Mouse (Mus musculus): Measurements from ENCODE around the gene Sfn.

Sfn gene

DNA sequence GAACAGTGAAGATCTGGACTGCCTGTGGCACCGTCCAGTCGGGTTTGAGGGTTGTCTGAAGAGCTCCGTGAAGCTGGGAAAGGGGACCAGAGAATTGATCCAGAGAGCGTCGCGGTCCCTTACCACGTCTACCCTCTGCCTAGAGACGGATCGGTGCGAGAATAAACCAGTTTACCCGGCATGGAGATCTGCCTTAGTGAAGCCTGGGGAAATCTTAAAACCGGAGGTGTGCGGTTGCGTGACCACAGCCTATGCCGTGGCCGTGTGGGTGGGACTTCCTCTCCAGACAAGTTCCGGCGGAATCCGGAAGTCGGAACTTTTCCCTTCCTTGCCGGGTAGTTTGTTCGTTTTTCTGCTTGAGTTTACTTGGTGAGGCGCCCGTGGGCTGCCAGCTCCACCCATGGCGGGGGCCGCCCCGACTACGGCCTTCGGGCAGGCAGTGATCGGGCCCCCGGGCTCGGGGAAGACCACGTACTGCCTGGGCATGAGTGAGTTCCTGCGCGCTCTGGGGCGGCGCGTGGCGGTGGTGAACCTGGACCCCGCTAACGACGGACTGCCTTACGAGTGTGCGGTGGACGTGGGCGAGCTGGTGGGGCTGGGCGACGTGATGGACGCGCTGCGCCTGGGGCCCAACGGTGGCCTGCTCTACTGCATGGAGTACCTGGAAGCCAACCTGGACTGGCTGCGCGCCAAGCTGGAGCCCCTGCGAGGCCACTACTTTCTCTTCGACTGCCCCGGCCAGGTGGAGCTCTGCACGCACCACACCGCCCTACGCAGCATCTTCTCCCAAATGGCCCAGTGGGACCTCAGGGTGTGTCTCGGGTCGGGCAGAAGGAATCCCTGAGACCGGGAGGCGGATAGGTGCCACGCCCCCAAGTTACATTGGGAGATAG is 17.7 kb downstream of the Sfn start, which contains the start of gene Gpn2:
TSS of gene Gpn2 (plus strand) at position 304 of the 893 bp plus-strand sequence.
- in situ Hi-C loops (cut with MboI, MseI), result no loop called here

- in situ Hi-C loops (cut with MboI, MseI), result no loop called here
Observed at GRCm38 (mm10) chr4:133583690-133584058, 18.3 kb downstream of the Sfn start.

DNA sequence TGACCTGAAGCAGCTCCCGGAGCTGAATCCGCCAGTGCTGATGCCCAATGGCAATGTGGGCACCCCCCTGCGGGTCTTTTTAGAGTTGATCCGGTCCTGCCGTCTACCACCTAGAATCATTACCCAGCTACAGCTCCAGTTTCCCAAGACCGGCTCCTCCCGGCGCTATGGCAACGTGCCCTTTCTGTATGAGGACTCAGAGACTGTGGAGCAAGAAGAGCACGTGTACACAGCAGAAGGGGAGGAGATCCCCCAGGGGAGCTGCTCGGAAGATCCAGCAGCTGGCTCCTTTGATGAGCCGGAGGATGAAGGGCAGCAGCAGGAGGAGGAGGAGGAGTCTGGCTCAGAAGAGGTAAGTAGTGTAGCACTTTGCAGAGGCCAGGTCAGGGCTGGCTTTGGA is 24.0 kb downstream of the Sfn start:
- in situ Hi-C loops (cut with MboI, MseI), result no loop called here

- in situ Hi-C loops (cut with MboI, MseI), result no loop called here
Observed at GRCm38 (mm10) chr4:133574843-133575202, 27.1 kb downstream of the Sfn start.

DNA sequence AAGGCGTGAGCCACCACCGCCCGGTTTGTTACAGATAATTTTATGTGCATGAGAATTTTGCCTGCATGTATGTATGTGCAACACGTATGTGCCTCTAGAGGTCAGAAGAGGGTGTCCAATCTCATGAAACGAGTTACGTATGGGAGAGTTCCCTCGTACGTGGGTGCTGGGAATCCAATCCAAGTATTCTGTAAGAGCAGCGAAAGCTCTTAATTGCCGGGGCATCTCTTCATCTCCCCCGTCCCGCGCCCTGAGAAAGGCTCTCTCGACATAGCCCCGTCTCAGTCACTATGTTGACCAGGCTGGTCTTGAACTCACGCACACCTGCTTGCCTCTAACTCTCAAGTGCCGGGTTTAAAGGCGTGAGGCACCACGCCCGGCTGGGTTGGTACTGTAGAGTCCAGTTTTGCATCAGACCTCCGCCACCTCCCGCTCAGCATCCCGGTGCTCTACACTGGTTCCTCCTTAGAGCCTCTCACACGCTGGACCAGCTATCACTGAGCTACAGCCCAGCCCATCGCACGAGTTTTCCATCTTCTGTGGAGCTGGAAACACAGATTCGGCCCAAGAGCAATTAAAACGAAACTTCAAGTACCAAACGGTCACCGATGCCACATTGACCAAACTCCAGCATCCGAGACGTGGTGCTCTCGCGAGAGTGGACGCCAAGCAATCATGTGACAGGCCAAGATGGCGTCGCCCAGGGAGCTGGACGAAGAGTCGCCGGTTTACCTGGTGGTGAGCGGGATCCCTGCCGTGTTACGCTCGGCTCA is 27.7 kb downstream of the Sfn start, which contains the start of gene Gpatch3:
TSS of gene Gpatch3 (plus strand) at position 676 of the 773 bp plus-strand sequence.
- in situ Hi-C loops (cut with MboI, MseI), result no loop called here

- in situ Hi-C loops (cut with MboI, MseI), result no loop called here
Observed at GRCm38 (mm10) chr4:133570066-133570466, 31.9 kb downstream of the Sfn start.

DNA sequence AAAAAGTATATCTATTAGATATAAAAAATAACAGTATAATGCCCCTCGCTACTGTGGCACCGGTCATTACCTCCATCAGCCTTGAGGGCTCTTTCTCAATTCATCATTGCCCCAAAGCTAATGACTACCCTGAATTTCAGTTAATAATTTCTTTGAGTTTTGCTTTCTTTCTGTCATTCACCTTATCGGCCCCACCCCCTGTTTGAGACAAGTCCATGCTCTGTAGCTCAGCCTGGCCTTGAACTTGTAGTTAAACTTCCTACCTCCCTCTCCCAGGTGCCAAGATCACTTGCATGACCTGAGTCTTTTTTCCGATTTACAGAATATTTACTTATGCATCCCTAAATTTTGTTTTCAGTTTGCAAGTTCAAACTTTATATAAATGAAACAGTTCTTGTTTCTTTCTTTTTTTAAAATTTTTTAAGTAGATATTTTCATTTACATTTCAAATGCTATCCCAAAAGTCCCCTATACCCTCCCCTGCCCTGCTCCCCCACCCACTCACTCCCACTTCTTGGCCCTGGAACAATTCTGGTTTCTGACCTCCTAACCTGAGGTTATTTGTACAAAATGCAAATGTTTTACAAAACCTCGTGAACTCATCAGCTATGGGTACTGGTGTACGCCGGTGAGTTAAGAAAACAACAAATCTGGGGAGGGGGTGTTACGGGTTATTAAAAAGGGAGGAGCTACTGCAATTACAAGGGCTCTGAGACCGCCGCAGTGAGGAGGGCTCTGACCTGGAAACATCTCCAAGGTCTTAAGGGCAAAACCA is 32.5 kb downstream of the Sfn start:
- in situ Hi-C loops (cut with MboI, MseI), result loop anchor here (10.0 kb wide), 1 partner anchor 865 kb away; no protein-coding TSS in a partner anchor

DNA sequence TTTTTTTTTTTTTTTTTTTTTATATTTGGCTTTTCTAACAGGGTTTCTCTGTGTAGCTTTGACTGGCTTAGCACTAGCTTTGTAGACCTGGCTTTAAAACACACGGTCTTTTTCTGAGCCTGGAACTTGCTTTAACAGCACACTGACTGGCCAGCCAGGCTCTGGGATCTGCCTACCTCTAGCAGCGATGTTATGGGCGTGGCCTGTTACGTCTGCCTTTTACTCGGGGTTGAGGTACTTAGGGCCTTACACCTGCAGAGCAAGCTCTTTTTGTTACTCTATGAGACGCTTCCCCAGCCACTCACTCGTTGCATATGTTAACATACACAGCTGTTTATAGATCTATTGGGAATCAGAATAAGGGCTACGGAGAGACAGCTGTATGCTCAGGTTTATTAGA is 34.7 kb downstream of the Sfn start:
- in situ Hi-C loops (cut with MboI, MseI), result loop anchor here (10.0 kb wide), 1 partner anchor 868 kb away; no protein-coding TSS in a partner anchor

DNA sequence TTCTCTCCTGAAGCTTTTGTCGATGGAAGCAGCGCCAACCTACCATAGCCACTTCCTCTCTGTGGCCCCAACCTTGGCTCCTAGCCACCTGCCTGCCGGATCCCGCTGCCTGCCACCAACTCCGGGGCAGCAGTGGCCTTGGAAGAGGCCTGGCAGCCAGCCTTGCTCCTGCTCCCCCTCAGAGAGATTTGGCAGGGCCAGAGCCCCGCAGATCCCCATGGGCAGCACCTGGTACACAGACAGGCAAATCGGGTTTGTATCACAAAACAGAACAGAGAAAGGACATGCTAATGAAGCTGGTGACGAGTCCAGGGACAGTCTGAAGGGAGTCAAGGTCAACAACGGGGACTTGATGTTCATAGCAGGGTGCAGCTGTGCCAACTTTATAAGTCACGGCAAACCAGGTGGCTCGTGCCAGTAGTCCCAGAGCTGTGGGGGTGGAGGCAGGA is 38.8 kb downstream of the Sfn start:
- in situ Hi-C loops (cut with MboI, MseI), result loop anchor here (10.0 kb wide), 1 partner anchor 872 kb away; no protein-coding TSS in a partner anchor

- in situ Hi-C loops (cut with MboI, MseI), result loop anchor here (10.0 kb wide), 1 partner anchor 873 kb away; no protein-coding TSS in a partner anchor
Observed at GRCm38 (mm10) chr4:133561622-133562021, 40.3 kb downstream of the Sfn start.

DNA sequence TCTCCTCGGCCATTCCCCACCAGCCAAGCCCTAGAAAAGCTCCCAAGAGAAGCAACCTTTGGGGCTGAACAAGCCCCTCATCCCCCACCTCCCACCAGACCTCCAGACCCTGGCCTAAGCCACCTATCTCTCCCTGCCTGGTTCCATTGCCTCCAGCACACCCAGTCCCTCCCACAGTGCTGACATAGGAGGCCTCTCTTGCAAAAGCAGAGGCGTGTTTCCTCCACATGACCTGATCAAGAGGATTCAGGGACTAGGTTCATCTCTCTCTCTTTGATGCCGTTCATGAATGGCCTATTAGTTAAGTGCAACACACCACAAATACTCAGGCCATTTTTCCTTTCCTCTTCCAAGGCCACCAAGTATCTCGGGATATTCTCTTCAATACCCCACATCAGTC is 42.1 kb downstream of the Sfn start:
- in situ Hi-C loops (cut with MboI, MseI), result loop anchor here (10.0 kb wide), 1 partner anchor 875 kb away; no protein-coding TSS in a partner anchor

- in situ Hi-C loops (cut with MboI, MseI), result no loop called here
Observed at GRCm38 (mm10) chr4:133557041-133557717, 44.8 kb downstream of the Sfn start.

DNA sequence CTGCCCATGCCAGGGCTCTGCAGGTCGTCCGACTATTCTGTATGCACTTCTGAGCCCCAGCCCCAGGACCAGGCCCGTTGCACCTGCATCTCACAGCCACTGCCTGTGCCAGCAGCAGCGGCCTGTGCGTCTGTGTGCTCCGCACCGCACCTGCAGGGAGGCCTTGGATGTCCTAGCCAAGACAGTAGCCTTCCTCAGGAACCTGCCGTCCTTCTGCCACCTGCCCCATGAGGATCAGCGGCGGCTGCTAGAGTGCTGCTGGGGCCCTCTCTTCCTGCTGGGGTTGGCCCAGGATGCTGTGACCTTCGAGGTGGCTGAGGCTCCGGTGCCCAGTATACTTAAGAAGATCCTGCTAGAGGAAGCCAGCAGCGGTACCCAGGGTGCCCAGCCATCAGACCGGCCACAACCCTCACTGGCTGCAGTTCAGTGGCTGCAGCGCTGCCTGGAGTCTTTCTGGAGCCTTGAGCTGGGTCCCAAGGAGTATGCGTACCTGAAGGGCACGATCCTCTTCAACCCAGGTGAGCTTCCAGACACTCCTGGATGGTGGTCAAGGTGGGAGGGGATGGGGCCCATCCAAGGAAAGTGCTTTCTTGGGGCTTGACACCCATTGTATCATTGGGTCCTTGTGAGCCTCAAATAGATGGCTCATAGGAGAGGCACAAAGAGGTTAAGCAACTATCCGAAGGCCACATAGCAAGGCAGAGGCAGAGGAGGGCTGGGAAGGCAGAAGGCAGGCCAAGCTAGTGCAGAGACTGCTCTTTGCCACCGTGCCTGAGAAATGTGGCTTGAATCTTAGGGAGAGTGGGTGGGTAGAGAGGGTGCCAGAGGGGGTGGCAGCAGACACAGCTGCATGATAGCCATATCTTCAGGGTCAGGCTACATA is 48.3 kb downstream of the Sfn start:
- in situ Hi-C loops (cut with MboI, MseI), result no loop called here

DNA sequence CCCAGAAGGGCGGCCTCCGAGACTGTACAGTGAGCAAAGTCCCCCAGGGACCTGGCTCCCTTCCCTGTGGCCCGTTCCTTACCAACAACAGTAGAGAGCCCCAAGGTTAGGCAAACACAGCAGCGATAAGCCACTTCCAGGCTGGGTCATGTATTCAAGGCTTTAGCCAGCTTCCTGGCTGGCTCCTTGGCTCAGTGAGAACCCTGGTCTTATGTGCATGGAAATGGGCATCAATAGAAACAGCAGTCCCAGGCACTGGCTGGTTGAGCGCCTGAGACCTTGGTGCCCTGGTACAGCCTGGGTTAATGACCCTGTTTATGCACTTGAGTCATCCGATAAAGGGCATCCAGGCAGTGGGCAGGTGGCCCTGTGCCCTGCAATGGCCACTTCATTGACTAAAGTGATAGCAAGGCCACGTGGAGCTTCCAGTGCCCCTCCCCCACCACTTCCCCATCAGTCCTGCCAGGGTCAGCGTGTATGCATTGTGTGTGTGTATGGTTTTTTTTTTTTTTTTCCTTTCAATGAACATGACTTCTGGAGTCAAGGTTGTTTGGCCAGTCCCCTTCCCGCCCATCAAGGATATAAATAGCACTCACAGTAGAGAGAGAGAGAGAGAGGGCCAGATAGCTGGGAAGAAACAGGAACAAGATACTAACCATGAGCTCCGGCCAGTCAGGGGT is 49.1 kb downstream of the Sfn start, which contains the start of gene Nr0b2:
TSS of gene Nr0b2 (plus strand) at position 609 of the 680 bp plus-strand sequence.
- in situ Hi-C loops (cut with MboI, MseI), result no loop called here

- in situ Hi-C loops (cut with MboI, MseI), result no loop called here
Observed at GRCm38 (mm10) chr4:133552029-133552428, 49.9 kb downstream of the Sfn start.

All from regulatory T cell (primary cell).